Mouse (Mus musculus): ENCODE data around the gene Comt. TPM values are rescaled to one million over a fixed set of nuclear protein-coding genes. Genes with fewer than 3 reads are reported as not detected.

Comt gene
- total RNA-seq, 2 experiments from 2014 or later: 99.0 to 129 TPM

- no peak for DNase-seq (ENCODE audit: low spot score in 2 of 2)
Measured at GRCm38 (mm10) chr16:18413032-18413816, 13.4 kb downstream of the Comt start.

- no peak for DNase-seq (ENCODE audit: low spot score in 2 of 2)
Measured at GRCm38 (mm10) chr16:18411802-18412476, 14.7 kb downstream of the Comt start.

- no peak for DNase-seq (ENCODE audit: low spot score in 2 of 2)
Measured at GRCm38 (mm10) chr16:18411026-18411649, 15.5 kb downstream of the Comt start.

- no peak for DNase-seq (ENCODE audit: low spot score in 2 of 2)
Measured at GRCm38 (mm10) chr16:18410418-18410817, 16.2 kb downstream of the Comt start.

- DNase-seq (ENCODE audit: low spot score in 2 of 2): no peak
Measured at GRCm38 (mm10) chr16:18409776-18410175, 16.9 kb downstream of the Comt start.

GRCm38 (mm10) chr16:18407912-18408311 lies 18.7 kb downstream of the Comt start:
- no peak for DNase-seq (ENCODE audit: low spot score in 2 of 2)

GRCm38 (mm10) chr16:18406293-18406692 lies 20.4 kb downstream of the Comt start:
- DNase-seq (ENCODE audit: low spot score in 2 of 2): peak in 1 of 2 experiments; percentile 44

GRCm38 (mm10) chr16:18405876-18406275 lies 20.8 kb downstream of the Comt start:
- DNase-seq (ENCODE audit: low spot score in 2 of 2): no peak

- no peak for DNase-seq (ENCODE audit: low spot score in 2 of 2)
Measured at GRCm38 (mm10) chr16:18405091-18405854, 21.4 kb downstream of the Comt start.

GRCm38 (mm10) chr16:18403285-18403684 lies 23.4 kb downstream of the Comt start:
- DNase-seq (ENCODE audit: low spot score in 2 of 2): no peak

GRCm38 (mm10) chr16:18400472-18401216 lies 26.0 kb downstream of the Comt start:
- DNase-seq (ENCODE audit: low spot score in 2 of 2): no peak

- DNase-seq (ENCODE audit: low spot score in 2 of 2): no peak
Measured at GRCm38 (mm10) chr16:18400028-18400427, 26.6 kb downstream of the Comt start.

GRCm38 (mm10) chr16:18396791-18397621 lies 29.6 kb downstream of the Comt start:
- DNase-seq (ENCODE audit: low spot score in 2 of 2): no peak

- DNase-seq (ENCODE audit: low spot score in 2 of 2): no peak
Measured at GRCm38 (mm10) chr16:18396201-18396600, 30.5 kb downstream of the Comt start.

GRCm38 (mm10) chr16:18395620-18396036 lies 31.0 kb downstream of the Comt start:
- peak; percentile 54 to 64 for DNase-seq (ENCODE audit: low spot score in 2 of 2)

- DNase-seq (ENCODE audit: low spot score in 2 of 2): no peak
Measured at GRCm38 (mm10) chr16:18394777-18395619, 31.7 kb downstream of the Comt start.

GRCm38 (mm10) chr16:18394056-18394455 lies 32.6 kb downstream of the Comt start:
- DNase-seq (ENCODE audit: low spot score in 2 of 2): no peak

- DNase-seq (ENCODE audit: low spot score in 2 of 2): no peak
Measured at GRCm38 (mm10) chr16:18393595-18393994, 33.1 kb downstream of the Comt start.
